Mouse (Mus musculus) liver, adult 2 months (tissue): Measurements from ENCODE around the gene Fkrp. TPM values are rescaled to one million over a fixed set of nuclear protein-coding genes. Genes with fewer than 3 reads are reported as not detected.

ENCODE experiments used
- DNase-seq: peaks from one replicate; pipeline ENCODE4 v3.0.0-alpha.2; 2011; ENCODE audit warnings: low read depth, low spot score; ENCODE audit errors: extremely low read depth
- H3K27ac ChIP-seq: fragments of 200-500 bp; replicated peaks from 2 replicates; pipeline ENCODE4 v1.5.1; 2012; ENCODE audit warnings: low read depth, mild to moderate bottlenecking, control low read depth, inconsistent platforms, low read length; ENCODE audit not compliant: insufficient read depth
- H3K27me3 ChIP-seq: fragments of 200-500 bp; 2 replicates; pipeline ENCODE4 v1.6.1; 2012; ENCODE audit warnings: mild to moderate bottlenecking, moderate library complexity, low read length, inconsistent platforms; ENCODE audit not compliant: control insufficient read depth, insufficient read depth
- H3K36me3 ChIP-seq: fragments of 200-500 bp; 2 replicates; pipeline ENCODE4 v1.6.1; 2012; ENCODE audit warnings: low read length, inconsistent platforms; ENCODE audit not compliant: control insufficient read depth, insufficient read depth
- H3K4me1 ChIP-seq: fragments of 200-500 bp; 2 replicates; pipeline ENCODE4 v1.6.1; 2011; ENCODE audit warnings: low read length; ENCODE audit not compliant: control insufficient read depth, insufficient read depth
- H3K4me3 ChIP-seq: fragments of 200-500 bp; 2 replicates; pipeline ENCODE4 v1.5.1; 2011; ENCODE audit warnings: low read depth, mild to moderate bottlenecking, control low read depth, low read length, moderate library complexity; ENCODE audit not compliant: insufficient read depth
- H3K79me2 ChIP-seq: fragments of 200-500 bp; 2 replicates; pipeline ENCODE4 v1.6.1; 2012; ENCODE audit warnings: inconsistent platforms, mild to moderate bottlenecking, low read length, moderate library complexity; ENCODE audit not compliant: control insufficient read depth, insufficient read depth
- H3K9ac ChIP-seq: fragments of 200-500 bp; 2 replicates; pipeline ENCODE4 v1.6.1; 2012; ENCODE audit warnings: low read depth, mild to moderate bottlenecking, control low read depth, inconsistent platforms, low read length
- CTCF ChIP-seq: fragments of 200-500 bp; IDR thresholded peaks from 2 replicates; pipeline ENCODE4 v1.5.1; 2011; ENCODE audit warnings: low read depth, low read length, control low read depth
- POLR2A ChIP-seq: fragments of 200-500 bp; IDR thresholded peaks from 2 replicates; pipeline ENCODE4 v1.6.1; 2011; ENCODE audit warnings: low read length, control low read depth; ENCODE audit not compliant: insufficient read depth; ENCODE audit errors: extremely low read depth
- WGBS: fragments of 180-500 bp; shearing (Covaris S2); methylation state at CpG from one replicate; pipeline ENCODE4 v1.1.7; 2018; 5-methylcytosine and 5-hydroxymethylcytosine counted together
- polyA plus RNA-seq: library from polyadenylated mRNA; depleted of rRNA; stranded (reverse); fragments of >200 nt; gene quantifications from 2 replicates; pipeline ENCODE4 v1.2.3, GENCODE M21; 2012
- total RNA-seq: library from RNA; depleted of rRNA; stranded (reverse); fragments of >200 nt; gene quantifications from 2 replicates; pipeline ENCODE4 v1.2.3, GENCODE M21; 2014

The Fkrp gene
- total and polyA plus RNA-seq, 2 experiments: 5.5 to 15.3 TPM

GRCm38 (mm10) chr7:16780076-16780475 lies 36.5 kb downstream of the Fkrp start:
- 0 out of 2 replicates have a peak, but pooled peaks cover 2% of the 10 kb centered on the region for H3K27me3 ChIP-seq
- TF ChIP-seq CTCF (no peak), POLR2A (no peak)
- H3K4me3 ChIP-seq: no peak overlapping the region
- no peak overlapping the region for H3K9ac ChIP-seq
- no peak for DNase-seq
- H3K79me2 ChIP-seq: no peaks in the 10 kb centered on the region
- no peaks in the 10 kb centered on the region for H3K4me1 ChIP-seq
- no peaks in the 10 kb centered on the region for H3K36me3 ChIP-seq
- no peak overlapping the region for H3K27ac ChIP-seq
- WGBS: 56% methylated on average over 5 of the region's 5 CpGs

- Histone ChIP-seq H3K36me3 (no peaks in the 10 kb centered on the region), H3K79me2 (no peaks in the 10 kb centered on the region), H3K4me3 (no peak overlapping the region), H3K9ac (no peak overlapping the region), H3K4me1 (no peaks in the 10 kb centered on the region), H3K27me3 (no peaks in the 10 kb centered on the region), H3K27ac (no peak overlapping the region)
- DNase-seq: no peak
- TF ChIP-seq POLR2A (no peak), CTCF (no peak)
- WGBS: 77% methylated on average over 5 of the region's 5 CpGs
Observed at GRCm38 (mm10) chr7:16775888-16776287, 40.6 kb downstream of the Fkrp start.

GRCm38 (mm10) chr7:16766443-16766842 lies 50.1 kb downstream of the Fkrp start:
- WGBS: 88% methylated on average over 2 of the region's 2 CpGs
- H3K4me3 ChIP-seq: no peak overlapping the region

GRCm38 (mm10) chr7:16763463-16764218 lies 52.9 kb downstream of the Fkrp start:
- H3K36me3 ChIP-seq: no peaks in the 10 kb centered on the region
- H3K4me3 ChIP-seq: no peak overlapping the region
- no peak for DNase-seq
- no peaks in the 10 kb centered on the region for H3K27me3 ChIP-seq
- H3K9ac ChIP-seq: no peak overlapping the region
- no peaks in the 10 kb centered on the region for H3K4me1 ChIP-seq
- no peaks in the 10 kb centered on the region for H3K79me2 ChIP-seq
- WGBS: 73% methylated on average over 7 of the region's 7 CpGs
- TF ChIP-seq POLR2A (no peak), CTCF (no peak)
- no peak overlapping the region for H3K27ac ChIP-seq

More at GRCm38 (mm10) chr7:16766443-16766842, 50.1 kb downstream of the Fkrp start:
- Histone ChIP-seq H3K36me3 (no peaks in the 10 kb centered on the region), H3K27me3 (no peaks in the 10 kb centered on the region), H3K4me1 (no peaks in the 10 kb centered on the region), H3K9ac (no peak overlapping the region), H3K79me2 (no peaks in the 10 kb centered on the region), H3K27ac (no peak overlapping the region)
- DNase-seq: no peak
- TF ChIP-seq POLR2A (no peak), CTCF (no peak)

GRCm38 (mm10) chr7:16761630-16762029 lies 54.9 kb downstream of the Fkrp start:
- no peak for TF ChIP-seq POLR2A
- TF ChIP-seq CTCF: no peak
- Histone ChIP-seq H3K27me3 (no peaks in the 10 kb centered on the region), H3K9ac (no peak overlapping the region), H3K27ac (0 out of 2 replicates have a peak overlapping the region, but pooled peaks have one; percentile 27), H3K79me2 (no peaks in the 10 kb centered on the region), H3K36me3 (no peaks in the 10 kb centered on the region), H3K4me3 (no peak overlapping the region), H3K4me1 (no peaks in the 10 kb centered on the region)
- 70% methylated on average over 5 of the region's 5 CpGs for WGBS
- DNase-seq: no peak

GRCm38 (mm10) chr7:16761005-16761481 lies 55.5 kb downstream of the Fkrp start:
- H3K4me3 ChIP-seq: no peak overlapping the region
- no peak for TF ChIP-seq POLR2A
- TF ChIP-seq CTCF: no peak
- peak; percentile 20 for DNase-seq
- 0 out of 2 replicates have a peak overlapping the region, but pooled peaks have one; percentile 34 for H3K27ac ChIP-seq
- H3K9ac ChIP-seq: no peak overlapping the region; the same call in 1 of the 2 replicates
- no peaks in the 10 kb centered on the region for H3K36me3 ChIP-seq
- WGBS: 67% methylated on average over 10 of the region's 10 CpGs
- H3K79me2 ChIP-seq: no peaks in the 10 kb centered on the region
- no peaks in the 10 kb centered on the region for H3K4me1 ChIP-seq
- H3K27me3 ChIP-seq: no peaks in the 10 kb centered on the region
